Mouse (Mus musculus): ENCODE results near the gene Actr1a. TPM values are rescaled to one million over a fixed set of nuclear protein-coding genes. Genes with fewer than 3 reads are reported as not detected.

Actr1a gene
- polyA plus RNA-seq, 1 experiment: 60.5 TPM

GRCm38 (mm10) chr19:46329031-46329641, 66.4 kb downstream of the Actr1a start:
- 2% methylated on average over 54 of the region's 54 CpGs for WGBS
- Histone ChIP-seq H3K36me3 (ENCODE audit: control insufficient read depth, insufficient read depth, low read length) (0 out of 2 replicates have a peak, but pooled peaks cover 1% of the 10 kb centered on the region), H3K4me3 (ENCODE audit: extremely low read depth, insufficient read depth, insufficient read length) (peak overlapping the region; percentile 64), H3K27ac (ENCODE audit: insufficient read depth, low read length) (peak overlapping the region; percentile 82; the same call in 1 of the 2 replicates), H3K4me1 (ENCODE audit: control insufficient read depth, insufficient read depth, insufficient read length) (peaks cover 15% of the 10 kb centered on the region), H3K27me3 (ENCODE audit: control insufficient read depth, insufficient read depth, low read length) (peaks cover 12% of the 10 kb centered on the region; the same call in 1 of the 2 replicates)
- no peak for TF ChIP-seq POLR2A (IDR thresholded peaks at IDR 0.05; ENCODE audit: low read depth, low read length)
- no peak for DNase-seq (ENCODE audit: low read depth in 1 of 2, low spot score in 2 of 2)

GRCm38 (mm10) chr19:46328081-46329030, 67.2 kb downstream of the Actr1a start, which contains the start of gene Fbxl15:
Fbxl15 (plus strand) TSS chr19:46328184.
- Histone ChIP-seq H3K4me3 (ENCODE audit: extremely low read depth, insufficient read depth, insufficient read length) (peak within 1 kb of the TSS; percentile 64), H3K27me3 (ENCODE audit: control insufficient read depth, insufficient read depth, low read length) (peaks cover 12% of the 10 kb centered on the region; the same call in 1 of the 2 replicates), H3K27ac (ENCODE audit: insufficient read depth, low read length) (peak within 1 kb of the TSS; percentile 82), H3K36me3 (ENCODE audit: control insufficient read depth, insufficient read depth, low read length) (0 out of 2 replicates have a peak, but pooled peaks cover 1% of the 10 kb centered on the region), H3K4me1 (ENCODE audit: control insufficient read depth, insufficient read depth, insufficient read length) (peaks cover 15% of the 10 kb centered on the region)
- TF ChIP-seq POLR2A (IDR thresholded peaks at IDR 0.05; ENCODE audit: low read depth, low read length) (peak; percentile 46), CTCF (IDR thresholded peaks at IDR 0.05; ENCODE audit: extremely low read depth, insufficient read depth, insufficient read length, insufficient replicate concordance) (no peak)
- DNase-seq (ENCODE audit: low read depth in 1 of 2, low spot score in 2 of 2): peak; percentile 80 to 89
- under 1% methylated on average over 81 of the region's 81 CpGs for WGBS

GRCm38 (mm10) chr19:46327531-46328064, 68.0 kb downstream of the Actr1a start:
- Histone ChIP-seq H3K36me3 (ENCODE audit: control insufficient read depth, insufficient read depth, low read length) (0 out of 2 replicates have a peak, but pooled peaks cover 1% of the 10 kb centered on the region), H3K4me1 (ENCODE audit: control insufficient read depth, insufficient read depth, insufficient read length) (peaks cover 15% of the 10 kb centered on the region), H3K4me3 (ENCODE audit: extremely low read depth, insufficient read depth, insufficient read length) (peak overlapping the region; percentile 64), H3K27ac (ENCODE audit: insufficient read depth, low read length) (no peak overlapping the region), H3K27me3 (ENCODE audit: control insufficient read depth, insufficient read depth, low read length) (peaks cover 12% of the 10 kb centered on the region)
- TF ChIP-seq CTCF (IDR thresholded peaks at IDR 0.05; ENCODE audit: extremely low read depth, insufficient read depth, insufficient read length, insufficient replicate concordance) (no peak), POLR2A (IDR thresholded peaks at IDR 0.05; ENCODE audit: low read depth, low read length) (no peak)
- WGBS: 35% methylated on average over 14 of the region's 14 CpGs
- DNase-seq (ENCODE audit: low read depth in 1 of 2, low spot score in 2 of 2): no peak

Other genes with a start within 250 kb of the Actr1a start
- gene Pitx3, start 247.4 kb downstream of the Actr1a start, polyA plus RNA-seq (2012; rRNA removed): not detected in 2 replicates
- 67.7 and 76.2 TPM in 2 replicates for gene Gbf1, start 243.2 kb downstream of the Actr1a start, polyA plus RNA-seq (2012; rRNA removed)
- 145 and 196 TPM in 2 replicates for gene Nfkb2, start 91.4 kb downstream of the Actr1a start, polyA plus RNA-seq (2012; rRNA removed)
- gene Psd, start 68.6 kb downstream of the Actr1a start, polyA plus RNA-seq (2012; rRNA removed): 3.6 and 4.7 TPM in 2 replicates
- gene Fbxl15, start 67.6 kb downstream of the Actr1a start, polyA plus RNA-seq (2012; rRNA removed): 12.1 and 16.4 TPM in 2 replicates
- 45.3 and 55.0 TPM in 2 replicates for gene Cuedc2, start 57.0 kb downstream of the Actr1a start, polyA plus RNA-seq (2012; rRNA removed)
- gene Mfsd13a, start 54.6 kb downstream of the Actr1a start, polyA plus RNA-seq (2012; rRNA removed): 5.3 and 10.8 TPM in 2 replicates
- 0.16 and 0.42 TPM in 2 replicates for gene 2310034G01Rik, start 45.4 kb downstream of the Actr1a start, polyA plus RNA-seq (2012; rRNA removed)
- gene Sufu, start 1.1 kb upstream of the Actr1a start, polyA plus RNA-seq (2012; rRNA removed): 18.6 and 22.1 TPM in 2 replicates
- 47.1 and 58.4 TPM in 2 replicates for gene Trim8, start 106.0 kb upstream of the Actr1a start, polyA plus RNA-seq (2012; rRNA removed)
- 5.5 and 6.8 TPM in 2 replicates for gene Arl3, start 177.4 kb upstream of the Actr1a start, polyA plus RNA-seq (2012; rRNA removed)
- 3.2 and 4.1 TPM in 2 replicates for gene Sfxn2, start 177.6 kb upstream of the Actr1a start, polyA plus RNA-seq (2012; rRNA removed)
- gene Wbp1l, start 203.3 kb upstream of the Actr1a start, polyA plus RNA-seq (2012; rRNA removed): 37.3 and 42.3 TPM in 2 replicates

All from spleen, adult 2 months (tissue).